9 mouse cellular contexts compared by ENCODE assay signal in genomic region chr6:28537851-28538527, GRCm38 (mm10).
DNase-seq lines count a peak whose midpoint lies in the region; ATAC-seq lines count a peak whose summit lies in the region.
"Had no signal": no experiment of that assay in that cellular context is flagged by ENCODE, and none has a peak within 500 bp of the region (broad histone marks: within the 10 kb centered on the region; RNA-seq: fewer than 3 reads in every experiment).

No protein-coding gene starts in this region.

- ATAC-seq in hindbrain, embryonic 14.5 days (ENCODE audit: low FRiP score) = no peak; the same call in 1 of the 2 replicates
- ATAC-seq in midbrain, embryonic 13.5 days = 0 out of 2 replicates have a peak, but pooled peaks have one; percentile 65
- ATAC-seq in CD4-positive, CD25-positive, alpha-beta regulatory T cell, adult 4 months = no peak

- H3K9me3 ChIP-seq in hindbrain, embryonic 14.5 days (ENCODE audit: control insufficient read depth, low read length) = no peaks in the 10 kb centered on the region
- no peaks in the 10 kb centered on the region for H3K9me3 ChIP-seq in midbrain, embryonic 13.5 days
- H3K9me3 ChIP-seq: G1E had no signal

- no peak overlapping the region for H3K9ac ChIP-seq in hindbrain, embryonic 14.5 days
- no peak overlapping the region for H3K9ac ChIP-seq in midbrain, embryonic 13.5 days (replicated peaks)

- 61% methylated on average over 10 of the region's 10 CpGs for WGBS in hindbrain, embryonic 14.5 days
- WGBS in midbrain, embryonic 13.5 days = 67% methylated on average over 10 of the region's 10 CpGs

- H3K4me2 ChIP-seq in hindbrain, embryonic 14.5 days (replicated peaks) = no peak overlapping the region
- H3K4me2 ChIP-seq in midbrain, embryonic 13.5 days (replicated peaks) = no peak overlapping the region

- H3K4me1 ChIP-seq in hindbrain, embryonic 14.5 days (replicated peaks; ENCODE audit: control insufficient read depth, insufficient read depth, low read length) = no peaks in the 10 kb centered on the region; the same call in 1 of the 2 replicates
- peaks cover 24% of the 10 kb centered on the region for H3K4me1 ChIP-seq in midbrain, embryonic 13.5 days (replicated peaks)

- H3K27me3 ChIP-seq in hindbrain, embryonic 14.5 days (ENCODE audit: control insufficient read depth, insufficient read depth, low read length) = no peaks in the 10 kb centered on the region
- no peaks in the 10 kb centered on the region for H3K27me3 ChIP-seq in midbrain, embryonic 13.5 days

- DNase-seq in brain, adult 2 months (ENCODE audit: low read depth, low spot score) = peak; percentile 99
- DNase-seq in cerebellum, adult 9-10 months = peak; percentile 99
- DNase-seq in hindbrain, embryonic 14.5 days (ENCODE audit: low spot score) = peak; percentile 39
- DNase-seq in urinary bladder, postnatal 36 days (ENCODE audit: low spot score in 2 of 2) = no peak
- no peak for DNase-seq in testis, postnatal 10 days (ENCODE audit: low spot score)
- no peak for DNase-seq in ovary, postnatal 14 days (ENCODE audit: low spot score)

- no peak overlapping the region for H3K27ac ChIP-seq in hindbrain, embryonic 14.5 days
- 0 out of 2 replicates have a peak overlapping the region, but pooled peaks have one; percentile 19 for H3K27ac ChIP-seq in midbrain, embryonic 13.5 days

- H3K36me3 ChIP-seq in hindbrain, embryonic 14.5 days (replicated peaks; ENCODE audit: control insufficient read depth, insufficient read depth) = 0 out of 2 replicates have a peak, but pooled peaks cover 6% of the 10 kb centered on the region
- H3K36me3 ChIP-seq in midbrain, embryonic 13.5 days = 0 out of 2 replicates have a peak, but pooled peaks cover 5% of the 10 kb centered on the region

- no peak overlapping the region for H3K4me3 ChIP-seq in hindbrain, embryonic 14.5 days (replicated peaks; ENCODE audit: low read length)
- no peak overlapping the region for H3K4me3 ChIP-seq in midbrain, embryonic 13.5 days (replicated peaks)

Comparison
In these comparisons a context has a peak if more than half of its experiments do, and no peak if none do; other contexts are left out.
1. DNase-seq: peak in brain, adult 2 months (single experiment), cerebellum, adult 9-10 months (single experiment) and hindbrain, embryonic 14.5 days (single experiment); none in urinary bladder, postnatal 36 days (0 of 2), testis, postnatal 10 days (single experiment) and ovary, postnatal 14 days (single experiment).